Mouse (Mus musculus) heart, adult 8-10 months (tissue): ENCODE results near the gene Fat1. TPM values are rescaled to one million over a fixed set of nuclear protein-coding genes. Genes with fewer than 3 reads are reported as not detected.

Source experiments
- DNase-seq: peaks from one replicate; pipeline ENCODE4 v3.0.0; 2022; ENCODE audit warnings: low spot score
- total RNA-seq, 4 experiments: library from RNA; stranded (reverse); gene quantifications; 2 replicates each; pipeline ENCODE4 v1.2.4; 2022

Gene Fat1
- total RNA-seq, 4 experiments from 2014 or later: 14.4 to 18.3 (median 16.4) TPM

GRCm38 (mm10) chr8:44961492-44961891, 26.2 kb downstream of the Fat1 start:
- no peak for DNase-seq

GRCm38 (mm10) chr8:44962572-44963231, 27.5 kb downstream of the Fat1 start:
- no peak for DNase-seq

DNA sequence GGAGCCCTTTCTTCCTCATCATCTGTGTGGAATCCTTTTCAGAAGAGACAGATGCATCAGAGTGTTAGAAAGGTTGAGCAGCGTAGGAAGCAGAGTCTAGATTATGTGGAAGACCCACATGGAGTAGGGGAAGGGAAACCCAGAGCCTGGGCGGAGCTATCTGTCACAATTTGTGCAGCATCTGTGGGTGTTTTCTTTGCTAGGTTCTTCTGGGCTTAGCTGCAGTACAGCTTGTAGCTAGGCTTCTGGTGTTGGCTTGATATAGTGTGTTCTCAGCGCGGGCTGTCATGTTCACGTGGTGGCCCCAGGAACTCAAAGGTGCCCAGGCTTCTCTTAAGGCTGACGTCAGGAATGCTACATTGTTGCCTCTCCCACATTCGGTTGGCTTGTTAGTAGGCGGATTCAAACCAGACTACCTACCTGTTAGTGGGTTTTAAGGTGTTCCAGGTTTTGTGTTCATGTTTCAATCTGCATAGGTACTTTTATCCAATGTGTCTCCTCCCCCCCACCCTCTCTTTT, 32.3 kb downstream of the Fat1 start:
- no peak for DNase-seq

GRCm38 (mm10) chr8:44970093-44970492, 34.8 kb downstream of the Fat1 start:
- no peak for DNase-seq

DNA sequence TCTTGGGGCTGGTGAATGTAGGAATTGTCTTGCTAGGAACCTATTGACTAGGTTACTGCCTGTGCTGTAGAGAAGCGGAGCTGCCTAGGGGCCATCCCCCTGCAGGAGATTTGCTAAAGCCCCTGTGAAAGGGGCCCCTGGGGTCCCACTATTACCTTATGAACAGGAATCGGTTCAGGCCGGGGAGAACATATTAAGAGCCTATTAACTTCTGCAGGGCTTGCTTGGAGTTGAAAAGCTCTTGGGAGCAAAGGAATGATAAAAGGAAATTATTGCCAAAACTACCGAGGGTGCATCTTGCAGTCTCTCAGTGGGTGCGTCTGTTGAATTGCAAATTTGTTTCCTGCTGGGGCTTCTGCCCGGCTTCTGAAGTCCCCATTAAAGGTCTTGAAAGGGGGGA, 36.1 kb downstream of the Fat1 start:
- DNase-seq: no peak

- DNase-seq: no peak
Observed at GRCm38 (mm10) chr8:44971964-44972363, 36.7 kb downstream of the Fat1 start.

DNA sequence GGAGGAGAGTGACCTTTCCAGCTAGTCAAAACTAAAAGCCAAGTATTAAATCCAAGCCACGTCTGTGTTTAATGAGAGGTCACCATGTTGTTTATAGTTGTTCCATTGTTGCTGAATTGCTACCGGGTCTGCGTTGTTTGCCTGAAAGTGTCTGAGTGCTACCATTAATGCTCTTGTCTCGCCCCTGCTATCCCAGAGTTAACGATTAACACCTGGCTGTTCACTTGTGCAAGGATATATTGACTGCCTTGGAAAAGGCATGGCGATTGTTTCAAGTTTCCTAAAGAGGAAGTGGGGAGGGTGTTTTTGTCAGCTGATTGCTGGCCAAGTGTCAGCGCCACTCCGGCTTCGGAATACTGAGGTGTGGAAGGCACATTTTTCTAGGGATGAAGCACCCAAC, 39.9 kb downstream of the Fat1 start:
- no peak for DNase-seq

- no peak for DNase-seq
Observed at GRCm38 (mm10) chr8:44975654-44976053, 40.4 kb downstream of the Fat1 start.

- DNase-seq: no peak
Observed at GRCm38 (mm10) chr8:44978622-44979021, 43.4 kb downstream of the Fat1 start.

DNA sequence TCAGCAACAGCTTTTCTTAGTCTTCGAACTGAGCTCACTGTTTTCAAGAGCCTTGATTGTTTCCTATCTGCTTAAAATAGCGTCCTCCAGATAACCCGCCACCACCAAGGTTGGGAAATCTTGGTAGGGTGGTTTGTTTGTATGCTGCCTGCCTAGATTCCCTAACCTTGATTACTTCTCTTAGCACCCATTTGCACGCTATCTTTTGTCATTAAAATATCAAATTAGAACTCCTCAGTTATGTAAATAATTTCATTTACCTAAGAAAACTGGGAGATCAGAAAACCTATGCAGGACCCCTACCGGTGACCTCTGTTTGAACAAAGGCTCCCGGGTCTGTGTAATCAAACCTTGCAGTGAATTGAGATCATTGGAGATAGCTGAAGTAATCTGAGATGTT, 44.0 kb downstream of the Fat1 start:
- DNase-seq: no peak

DNA sequence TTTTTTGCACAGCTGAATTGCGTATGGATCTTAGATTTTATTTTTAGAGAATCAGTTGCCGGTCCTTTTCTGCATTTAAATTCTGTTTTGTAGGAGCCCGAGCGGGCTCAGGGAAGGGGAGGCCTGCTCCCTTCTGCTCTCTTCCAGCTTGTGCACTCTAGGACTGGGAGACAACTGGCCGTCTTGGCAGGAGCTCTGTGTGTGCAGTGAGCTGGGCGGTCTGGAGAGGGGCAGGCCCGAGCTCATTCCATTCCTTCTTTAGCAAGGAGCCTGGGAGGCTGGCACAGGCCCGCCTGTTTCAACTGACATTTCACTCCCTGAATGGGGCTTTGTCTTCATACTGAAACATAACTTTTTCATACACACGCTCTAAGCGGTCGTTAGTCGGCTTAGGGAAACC, 44.8 kb downstream of the Fat1 start:
- peak; percentile 60 for DNase-seq

GRCm38 (mm10) chr8:44985326-44986288, 50.4 kb downstream of the Fat1 start:
- peak; percentile 36 for DNase-seq

DNA sequence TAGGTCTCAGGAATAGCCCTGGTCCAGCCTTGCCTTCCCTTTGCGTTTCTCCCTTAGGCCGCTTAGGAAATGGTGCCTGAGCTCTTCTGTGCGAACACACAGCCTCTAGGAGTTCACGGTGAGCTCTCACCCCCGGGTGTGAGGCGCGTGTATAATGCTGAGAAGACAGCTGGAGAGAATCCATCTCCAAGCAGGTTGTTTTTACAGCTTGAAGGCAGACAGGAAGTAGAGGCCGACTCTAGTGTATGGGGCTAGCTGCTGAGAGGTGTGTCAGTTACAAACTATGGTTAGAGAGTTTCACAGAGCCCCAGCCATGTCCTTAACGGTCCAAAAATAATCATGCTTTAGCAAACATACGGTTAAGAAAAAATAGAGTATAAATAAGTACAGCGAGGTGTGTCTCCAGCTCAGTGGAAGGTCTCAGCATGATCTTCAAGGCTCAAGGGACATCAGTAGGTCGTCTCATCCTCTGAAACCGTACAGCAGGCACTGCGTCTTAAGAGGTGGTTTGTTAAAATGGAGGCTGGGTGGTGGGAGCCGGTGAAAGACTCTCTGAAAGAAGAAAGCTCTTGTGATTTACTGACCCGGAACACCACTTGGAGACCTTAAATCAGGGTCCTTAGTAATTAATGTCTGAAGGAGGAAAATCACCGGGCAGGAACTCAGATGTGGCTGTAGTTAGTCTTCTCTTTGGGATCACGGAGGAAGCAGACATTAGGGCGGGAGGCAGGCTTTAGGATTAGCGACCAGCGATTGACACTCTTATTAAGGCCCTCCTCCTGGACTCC, 56.6 kb downstream of the Fat1 start:
- no peak for DNase-seq

GRCm38 (mm10) chr8:44992664-44993063, 57.4 kb downstream of the Fat1 start:
- no peak for DNase-seq

DNA sequence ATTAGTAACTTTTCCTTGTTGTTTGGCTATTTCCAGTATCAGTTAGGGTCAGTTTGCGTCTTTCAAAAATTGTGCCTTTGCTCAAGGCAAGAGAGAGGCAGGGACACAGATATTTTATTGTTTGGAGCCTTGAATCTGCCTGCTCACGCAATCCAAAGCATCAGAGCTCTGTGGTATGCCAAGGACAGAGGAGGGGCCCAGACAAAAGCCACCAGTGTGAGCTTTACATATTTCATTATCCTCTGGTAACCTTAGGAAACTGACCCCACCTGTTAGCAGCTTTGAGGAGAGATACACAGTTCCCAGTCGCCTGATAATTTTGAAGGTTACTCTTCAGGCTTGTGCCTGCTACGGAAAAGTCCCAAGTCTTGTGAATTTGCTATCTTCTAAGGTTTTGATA, 58.1 kb downstream of the Fat1 start:
- no peak for DNase-seq

DNA sequence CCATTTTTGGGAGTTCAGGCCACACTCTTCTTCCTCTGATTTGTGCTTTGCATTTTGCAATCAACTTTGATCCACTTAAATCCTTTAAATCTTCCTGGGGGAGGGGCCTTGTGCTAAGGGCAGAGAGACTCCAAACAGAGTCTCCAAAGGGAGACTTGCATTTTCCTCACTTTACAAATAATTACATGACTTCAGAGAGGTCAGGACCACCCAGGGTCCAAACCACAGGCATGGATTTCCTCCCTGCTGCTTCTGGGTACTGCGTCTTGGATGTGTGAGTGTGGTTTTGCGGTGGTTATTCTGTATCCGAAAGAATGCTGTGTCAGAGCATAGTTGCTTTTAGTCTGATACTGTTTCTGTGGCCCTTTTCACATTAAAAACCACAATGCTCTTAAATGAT, 61.2 kb downstream of the Fat1 start:
- no peak for DNase-seq

DNA sequence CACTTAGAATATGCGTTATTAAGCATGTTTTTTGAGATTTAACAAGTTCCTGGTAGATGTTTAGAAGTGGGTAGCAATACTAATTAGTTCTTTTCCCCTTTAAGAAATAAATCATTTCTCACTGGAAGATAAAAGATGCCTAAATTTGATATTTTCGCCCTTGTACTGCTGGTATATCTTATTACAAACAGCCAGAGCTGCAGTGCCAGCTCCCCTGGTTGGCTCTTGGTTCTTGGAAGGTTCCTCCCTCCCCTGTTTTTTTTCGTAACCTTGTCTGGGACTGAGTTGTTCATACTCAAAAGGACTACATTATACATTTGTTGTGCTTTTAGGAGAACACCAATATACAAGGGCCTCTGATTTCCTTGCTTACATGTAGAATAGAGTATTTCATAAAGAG, 62.1 kb downstream of the Fat1 start:
- DNase-seq: no peak

DNA sequence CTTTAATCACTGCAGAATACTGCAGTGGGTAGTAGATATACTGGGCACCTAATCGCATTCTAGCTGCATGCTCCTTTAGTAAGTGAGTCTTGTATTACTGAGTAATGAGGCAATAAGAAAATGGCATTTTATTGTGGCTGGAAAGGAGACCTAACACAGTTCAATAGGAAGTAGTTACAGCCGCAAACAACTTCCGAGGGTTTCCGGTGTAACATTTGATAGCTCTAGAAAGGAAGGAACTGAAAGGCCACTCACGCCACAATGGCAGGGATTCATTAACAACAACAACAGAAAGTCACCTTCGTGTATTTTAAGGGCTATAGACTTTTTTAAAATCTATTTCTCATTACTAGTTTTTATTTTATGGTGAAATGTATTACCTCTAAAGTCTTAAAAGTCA, 62.6 kb downstream of the Fat1 start:
- no peak for DNase-seq

- no peak for DNase-seq
Observed at GRCm38 (mm10) chr8:44998275-44998674, 63.0 kb downstream of the Fat1 start.

DNA sequence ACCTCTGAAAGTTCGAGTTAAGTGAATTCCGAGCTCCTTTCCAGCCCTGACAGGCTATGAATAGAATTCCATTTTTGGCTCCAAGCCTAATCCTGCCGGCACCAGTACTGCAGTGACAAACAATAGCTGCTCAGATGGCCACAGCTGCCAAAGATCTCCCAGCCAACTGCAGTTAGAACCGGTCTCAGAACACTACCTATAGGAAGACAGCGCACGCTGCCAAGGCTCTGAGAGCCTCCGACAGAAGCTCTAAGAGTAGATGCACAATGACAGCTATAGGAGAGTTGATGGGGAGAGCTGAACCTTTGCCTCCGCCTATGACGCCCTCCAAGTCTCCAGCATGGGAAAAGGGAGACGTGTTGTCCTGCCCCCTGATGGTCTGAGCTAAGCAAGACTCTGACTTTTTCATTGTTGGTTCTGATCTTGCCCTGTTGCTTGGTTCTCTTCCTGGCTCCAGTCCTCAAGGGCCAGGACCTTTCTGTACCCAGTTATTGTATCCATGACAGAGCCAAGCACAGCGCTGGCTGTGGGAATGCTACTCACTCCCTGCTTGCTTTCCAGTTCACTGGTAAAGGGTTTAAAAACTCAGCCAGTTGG, 63.5 kb downstream of the Fat1 start:
- peak; percentile 83 for DNase-seq

DNA sequence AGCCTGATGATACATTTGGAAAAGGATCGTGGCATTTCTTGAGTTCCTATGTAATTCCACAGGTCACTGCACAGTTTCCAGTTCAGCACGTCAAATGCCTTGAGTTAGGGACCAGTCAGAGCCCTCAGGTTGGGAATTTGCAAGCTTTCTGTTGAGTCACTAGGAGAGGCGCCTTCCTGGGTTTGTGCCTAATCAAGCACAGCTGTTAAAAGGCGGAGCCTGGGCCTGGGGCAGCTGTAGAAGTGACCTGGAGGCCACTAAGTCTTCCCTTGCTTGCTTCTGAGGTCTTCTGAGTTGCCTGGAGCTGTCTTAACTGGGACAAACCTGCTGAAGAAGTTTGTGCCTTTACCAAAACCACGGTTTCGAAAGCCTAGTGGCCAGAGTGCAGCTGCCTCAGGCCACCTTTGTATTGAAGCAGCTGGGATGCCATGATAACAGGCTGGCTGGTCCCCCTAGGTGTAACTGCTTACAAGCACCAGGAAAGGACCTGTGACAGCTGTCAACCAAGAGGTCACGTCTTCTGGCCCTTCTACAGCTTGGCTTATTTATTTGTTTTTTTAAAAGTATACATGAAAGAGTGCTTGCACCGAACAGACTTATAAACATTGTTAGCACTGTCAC, 66.4 kb downstream of the Fat1 start:
- peak; percentile 49 for DNase-seq
